Mouse (Mus musculus) embryonic facial prominence, embryonic 11.5 days (tissue): Measurements from ENCODE around the gene Slc25a22. TPM values are rescaled to one million over a fixed set of nuclear protein-coding genes. Genes with fewer than 3 reads are reported as not detected.

Experiments
- polyA plus RNA-seq: library from polyadenylated mRNA; unstranded; fragments of >200 nt; fragmentation: Nextera tagmentation; extraction: Ambion mirVana; gene quantifications from 2 replicates; pipeline ENCODE4 v1.2.1, GENCODE M21; 2014

The Slc25a22 gene
- polyA plus RNA-seq, 1 experiment from 2014 or later: 27.4 TPM

Other genes starting within 250 kb of the Slc25a22 start
- gene Hras, start 243.9 kb downstream of the Slc25a22 start, polyA plus RNA-seq: 91.4 and 91.7 TPM in 2 replicates
- gene Lrrc56, start 243.7 kb downstream of the Slc25a22 start, polyA plus RNA-seq: 8.2 and 8.7 TPM in 2 replicates
- gene Lmntd2, start 223.8 kb downstream of the Slc25a22 start, polyA plus RNA-seq: 2.5 and 2.6 TPM in 2 replicates
- 33.0 and 34.5 TPM in 2 replicates for gene Rassf7, start 222.0 kb downstream of the Slc25a22 start, polyA plus RNA-seq
- gene Phrf1, start 209.1 kb downstream of the Slc25a22 start, polyA plus RNA-seq: 63.4 and 76.7 TPM in 2 replicates
- gene Irf7, start 171.4 kb downstream of the Slc25a22 start, polyA plus RNA-seq: 0.46 and 0.66 TPM in 2 replicates
- gene Cdhr5, start 161.1 kb downstream of the Slc25a22 start, polyA plus RNA-seq: not detected in 2 replicates
- 4.5 and 6.7 TPM in 2 replicates for gene Sct, start 158.8 kb downstream of the Slc25a22 start, polyA plus RNA-seq
- gene Drd4, start 145.9 kb downstream of the Slc25a22 start, polyA plus RNA-seq: 0.62 and 0.89 TPM in 2 replicates
- gene Deaf1, start 110.2 kb downstream of the Slc25a22 start, polyA plus RNA-seq: 53.9 and 60.8 TPM in 2 replicates
- gene Tmem80, start 110.2 kb downstream of the Slc25a22 start, polyA plus RNA-seq: 24.0 and 26.6 TPM in 2 replicates
- gene Eps8l2, start 99.0 kb downstream of the Slc25a22 start, polyA plus RNA-seq: 3.4 and 3.5 TPM in 2 replicates
- gene Taldo1, start 45.7 kb downstream of the Slc25a22 start, polyA plus RNA-seq: 340 and 364 TPM in 2 replicates
- 44.6 and 51.0 TPM in 2 replicates for gene Gatd1, start 23.8 kb downstream of the Slc25a22 start, polyA plus RNA-seq
- 2.5 and 3.7 TPM in 2 replicates for gene Cend1, start 8.4 kb downstream of the Slc25a22 start, polyA plus RNA-seq
- gene Pidd1, start 6.1 kb upstream of the Slc25a22 start, polyA plus RNA-seq: 9.1 and 10.1 TPM in 2 replicates
- 1,064 and 1,069 TPM in 2 replicates for gene Rplp2, start 9.5 kb upstream of the Slc25a22 start, polyA plus RNA-seq
- 10.5 and 11.1 TPM in 2 replicates for gene Pnpla2, start 17.3 kb upstream of the Slc25a22 start, polyA plus RNA-seq
- 3.5 and 4.8 TPM in 2 replicates for gene Cracr2b, start 23.2 kb upstream of the Slc25a22 start, polyA plus RNA-seq
- 39.2 and 42.4 TPM in 2 replicates for gene Cd151, start 29.5 kb upstream of the Slc25a22 start, polyA plus RNA-seq
- 60.6 and 67.2 TPM in 2 replicates for gene Polr2l, start 37.2 kb upstream of the Slc25a22 start, polyA plus RNA-seq
- 24.8 and 27.3 TPM in 2 replicates for gene Tspan4, start 37.3 kb upstream of the Slc25a22 start, polyA plus RNA-seq
- 25.8 and 28.0 TPM in 2 replicates for gene Chid1, start 102.0 kb upstream of the Slc25a22 start, polyA plus RNA-seq
- 68.8 and 74.7 TPM in 2 replicates for gene Ap2a2, start 124.3 kb upstream of the Slc25a22 start, polyA plus RNA-seq
- 0.08 TPM in 2 replicates for gene Muc6, start 217.4 kb upstream of the Slc25a22 start, polyA plus RNA-seq